Mouse (Mus musculus) hindbrain, embryonic 13.5 days (tissue): ENCODE measurements around the gene Noa1. TPM values are rescaled to one million over a fixed set of nuclear protein-coding genes. Genes with fewer than 3 reads are reported as not detected.

Experiments
- ATAC-seq: fragments of 200-750 bp; cut with Nextera tagmentation; 2 replicates; pipeline ENCODE4 v1.8.0; 2017; ENCODE audit warnings: moderate TSS enrichment; ENCODE audit not compliant: low FRiP score
- H3K27ac ChIP-seq: fragments of 300-500 bp; sonication (generic); 2 replicates; pipeline ENCODE4 v1.5.1; 2015; ENCODE audit warnings: inconsistent platforms, mild to moderate bottlenecking, moderate library complexity
- H3K27me3 ChIP-seq: fragments of 300-500 bp; sonication (generic); 2 replicates; pipeline ENCODE4 v1.6.1; 2015; ENCODE audit warnings: mild to moderate bottlenecking, inconsistent platforms
- H3K36me3 ChIP-seq: fragments of 300-500 bp; sonication (generic); 2 replicates; pipeline ENCODE4 v1.6.1; 2015; ENCODE audit warnings: mild to moderate bottlenecking, inconsistent platforms
- H3K4me1 ChIP-seq: fragments of 300-500 bp; sonication (generic); replicated peaks from 2 replicates; pipeline ENCODE4 v1.6.1; 2015; ENCODE audit warnings: inconsistent platforms
- H3K4me2 ChIP-seq: fragments of 300-500 bp; sonication (generic); 2 replicates; pipeline ENCODE4 v1.6.1; 2015; ENCODE audit warnings: inconsistent platforms, mild to moderate bottlenecking, moderate library complexity
- H3K4me3 ChIP-seq: fragments of 300-500 bp; sonication (generic); 2 replicates; pipeline ENCODE4 v1.5.1; 2015; ENCODE audit warnings: mild to moderate bottlenecking, inconsistent platforms
- H3K9ac ChIP-seq: fragments of 300-500 bp; sonication (generic); 2 replicates; pipeline ENCODE4 v1.6.1; 2015; ENCODE audit warnings: mild to moderate bottlenecking, inconsistent platforms
- H3K9me3 ChIP-seq: fragments of 300-500 bp; sonication (generic); 2 replicates; pipeline ENCODE4 v1.6.1; 2016; ENCODE audit warnings: inconsistent platforms
- WGBS: fragments of 180-500 bp; shearing (Covaris S2); methylation state at CpG from one replicate; pipeline ENCODE4 v1.1.7; 2015; 5-methylcytosine and 5-hydroxymethylcytosine counted together
- polyA plus RNA-seq: library from polyadenylated mRNA; unstranded; fragments of >200 nt; fragmentation: Nextera tagmentation; extraction: Ambion mirVana; gene quantifications from 2 replicates; pipeline ENCODE4 v1.2.1, GENCODE M21; 2015

The Noa1 gene
- polyA plus RNA-seq, 1 experiment from 2014 or later: 32.5 TPM

DNA sequence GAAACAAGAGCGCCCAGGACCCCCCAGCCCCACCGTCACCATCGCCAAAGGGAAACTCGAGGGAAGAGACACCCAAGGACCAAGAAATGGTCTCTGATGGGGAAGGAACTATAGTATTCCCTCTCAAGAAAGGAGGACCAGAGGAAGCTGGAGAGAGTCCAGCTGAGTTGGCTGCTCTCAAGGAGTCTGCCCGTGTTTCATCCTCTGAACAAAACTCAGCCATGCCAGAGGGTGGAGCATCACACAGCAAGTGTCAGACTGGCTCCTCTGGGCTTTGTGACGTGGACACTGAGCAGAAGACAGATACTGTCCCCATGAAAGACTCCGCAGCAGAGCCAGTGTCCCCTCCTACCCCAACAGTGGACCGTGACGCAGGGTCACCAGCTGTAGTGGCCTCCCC is 27.6 kb downstream of the Noa1 start:
- no peak overlapping the region for H3K4me2 ChIP-seq
- H3K4me1 ChIP-seq: no peaks in the 10 kb centered on the region
- ATAC-seq: no peak
- no peaks in the 10 kb centered on the region for H3K27me3 ChIP-seq
- no peaks in the 10 kb centered on the region for H3K9me3 ChIP-seq
- no peak overlapping the region for H3K4me3 ChIP-seq
- no peak overlapping the region; the same call in 1 of the 2 replicates for H3K9ac ChIP-seq
- no peak overlapping the region for H3K27ac ChIP-seq
- peaks cover 38% of the 10 kb centered on the region for H3K36me3 ChIP-seq
- 88% methylated on average over 9 of the region's 9 CpGs for WGBS

DNA sequence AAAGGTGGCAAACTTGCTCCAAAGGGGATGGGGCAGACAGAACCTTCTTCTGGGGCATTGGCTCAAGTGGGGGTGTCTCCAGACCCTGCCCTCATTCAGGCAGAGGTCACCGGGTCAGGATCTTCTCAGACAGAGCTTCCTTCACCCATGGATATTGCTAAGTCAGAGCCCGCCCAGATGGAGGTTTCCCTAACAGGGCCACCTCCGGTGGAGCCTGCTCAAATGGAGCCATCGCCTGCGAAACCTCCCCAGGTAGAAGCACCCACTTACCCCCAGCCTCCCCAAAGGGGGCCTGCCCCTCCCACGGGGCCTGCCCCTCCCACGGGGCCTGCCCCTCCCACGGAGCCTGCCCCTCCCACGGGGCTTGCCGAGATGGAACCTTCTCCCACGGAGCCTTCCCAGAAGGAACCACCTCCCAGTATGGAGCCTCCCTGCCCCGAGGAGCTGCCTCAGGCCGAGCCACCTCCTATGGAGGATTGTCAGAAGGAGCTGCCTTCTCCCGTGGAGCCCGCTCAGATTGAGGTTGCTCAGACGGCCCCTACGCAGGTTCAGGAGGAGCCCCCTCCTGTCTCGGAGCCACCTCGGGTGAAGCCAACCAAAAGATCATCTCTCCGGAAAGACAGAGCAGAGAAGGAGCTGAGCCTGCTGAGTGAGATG is 28.2 kb downstream of the Noa1 start:
- Histone ChIP-seq H3K9me3 (no peaks in the 10 kb centered on the region), H3K9ac (no peak overlapping the region; the same call in 1 of the 2 replicates), H3K27me3 (no peaks in the 10 kb centered on the region), H3K4me1 (no peaks in the 10 kb centered on the region), H3K4me3 (no peak overlapping the region), H3K36me3 (peaks cover 43% of the 10 kb centered on the region), H3K27ac (no peak overlapping the region), H3K4me2 (no peak overlapping the region)
- no peak for ATAC-seq
- WGBS: 80% methylated on average over 20 of the region's 20 CpGs

DNA sequence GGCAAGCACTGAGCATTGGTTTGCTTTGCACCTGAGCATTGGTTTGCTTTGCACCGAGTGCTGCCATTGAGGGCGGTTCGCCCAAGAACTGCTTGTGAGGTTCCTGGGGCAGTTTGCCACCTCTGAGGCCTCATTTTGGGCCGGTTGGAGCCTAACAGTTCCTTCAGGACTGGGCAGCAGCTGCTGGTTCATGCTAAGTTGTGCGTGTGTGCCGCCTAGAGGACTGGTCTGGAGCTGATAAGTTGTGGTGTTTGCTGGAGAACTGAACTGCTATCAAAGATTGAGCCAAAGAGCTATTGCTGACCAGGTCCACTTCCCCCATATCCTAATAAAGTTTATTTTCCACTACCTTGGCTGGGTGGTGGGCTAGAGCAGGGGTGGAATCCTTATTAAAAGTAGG is 32.7 kb downstream of the Noa1 start:
- Histone ChIP-seq H3K4me3 (no peak overlapping the region), H3K36me3 (peaks cover 56% of the 10 kb centered on the region), H3K9ac (no peak overlapping the region), H3K4me1 (no peaks in the 10 kb centered on the region), H3K27ac (no peak overlapping the region), H3K27me3 (no peaks in the 10 kb centered on the region), H3K4me2 (no peak overlapping the region), H3K9me3 (no peaks in the 10 kb centered on the region)
- no peak for ATAC-seq
- 97% methylated on average over 6 of the region's 6 CpGs for WGBS

DNA sequence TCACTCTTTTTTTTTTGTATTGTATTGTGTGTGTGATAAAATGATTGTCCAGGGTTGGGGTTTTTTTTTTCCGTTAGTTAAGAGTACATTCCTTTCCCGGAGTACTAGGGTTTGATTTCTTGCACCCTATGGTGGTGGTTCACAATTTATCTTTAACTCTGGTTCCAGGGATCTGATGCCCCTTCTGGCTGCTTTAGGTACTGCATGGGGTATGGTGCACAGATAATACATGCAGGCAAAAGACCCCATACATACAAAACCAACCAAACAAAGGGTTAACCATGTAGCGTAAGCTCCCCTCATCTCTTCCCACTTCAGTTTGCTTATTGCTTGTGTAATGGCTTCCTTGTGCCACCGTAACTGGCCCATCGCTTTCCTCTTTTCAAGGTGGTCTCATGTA is 33.9 kb downstream of the Noa1 start:
- H3K9ac ChIP-seq: no peak overlapping the region
- H3K4me2 ChIP-seq: no peak overlapping the region
- H3K9me3 ChIP-seq: no peaks in the 10 kb centered on the region
- 93% methylated on average over 5 of the region's 5 CpGs for WGBS
- no peaks in the 10 kb centered on the region for H3K4me1 ChIP-seq
- no peak overlapping the region for H3K4me3 ChIP-seq
- no peak for ATAC-seq
- no peak overlapping the region for H3K27ac ChIP-seq
- H3K36me3 ChIP-seq: peaks cover 44% of the 10 kb centered on the region
- no peaks in the 10 kb centered on the region for H3K27me3 ChIP-seq

DNA sequence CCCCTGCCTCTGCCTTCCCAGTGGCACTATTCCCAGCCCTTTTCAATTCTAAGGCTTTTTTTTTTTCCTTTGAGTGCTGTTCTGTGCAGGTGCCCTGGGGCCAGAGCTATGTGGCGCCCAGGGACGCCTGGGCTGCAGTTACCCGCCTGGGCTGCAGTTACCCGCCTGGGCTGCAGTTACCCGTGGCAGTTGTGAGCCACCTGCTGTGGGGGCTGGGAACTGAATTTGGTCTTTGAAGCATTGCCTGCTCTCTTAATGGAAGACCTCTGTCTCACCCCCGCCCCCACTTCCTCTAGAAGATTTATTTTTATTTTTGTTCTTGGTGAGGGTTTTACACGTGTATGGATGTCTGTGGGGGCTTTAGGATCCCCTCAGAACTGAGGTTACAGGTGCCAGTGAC is 36.7 kb downstream of the Noa1 start:
- 79% methylated on average over 7 of the region's 7 CpGs for WGBS
- no peak for ATAC-seq

DNA sequence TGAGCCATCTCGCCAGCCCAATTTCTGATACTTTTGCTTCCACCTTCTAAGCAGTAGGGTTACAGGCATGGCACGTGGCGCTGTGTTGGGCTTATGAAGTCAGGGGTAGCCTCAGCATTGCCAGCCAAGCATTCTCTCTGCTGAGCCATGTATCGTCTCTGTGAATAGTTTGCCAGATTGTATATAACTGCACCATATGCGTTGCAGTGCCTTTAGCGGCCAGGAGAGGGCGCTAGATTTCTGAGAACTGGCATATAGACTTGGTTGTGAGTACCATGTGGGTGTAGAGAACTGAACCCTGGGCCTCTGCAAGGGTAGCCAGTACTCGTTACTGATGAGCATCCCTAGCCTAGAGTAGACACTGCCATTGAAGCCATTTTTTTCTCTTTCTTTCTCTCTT is 40.5 kb downstream of the Noa1 start:
- H3K9ac ChIP-seq: no peak overlapping the region
- 80% methylated on average over 8 of the region's 8 CpGs for WGBS
- H3K4me2 ChIP-seq: no peak overlapping the region
- H3K36me3 ChIP-seq: peaks cover 30% of the 10 kb centered on the region
- H3K27ac ChIP-seq: no peak overlapping the region
- H3K4me3 ChIP-seq: no peak overlapping the region
- no peaks in the 10 kb centered on the region for H3K27me3 ChIP-seq
- ATAC-seq: no peak
- H3K9me3 ChIP-seq: no peaks in the 10 kb centered on the region
- peaks cover 24% of the 10 kb centered on the region for H3K4me1 ChIP-seq

More for the DNA sequence above, 36.7 kb downstream of the Noa1 start:
- Histone ChIP-seq H3K4me3 (no peak overlapping the region), H3K4me2 (no peak overlapping the region), H3K27me3 (no peaks in the 10 kb centered on the region), H3K9ac (no peak overlapping the region), H3K36me3 (peaks cover 56% of the 10 kb centered on the region), H3K4me1 (0 out of 2 replicates have a peak, but pooled peaks cover 12% of the 10 kb centered on the region), H3K27ac (no peak overlapping the region), H3K9me3 (no peaks in the 10 kb centered on the region)

DNA sequence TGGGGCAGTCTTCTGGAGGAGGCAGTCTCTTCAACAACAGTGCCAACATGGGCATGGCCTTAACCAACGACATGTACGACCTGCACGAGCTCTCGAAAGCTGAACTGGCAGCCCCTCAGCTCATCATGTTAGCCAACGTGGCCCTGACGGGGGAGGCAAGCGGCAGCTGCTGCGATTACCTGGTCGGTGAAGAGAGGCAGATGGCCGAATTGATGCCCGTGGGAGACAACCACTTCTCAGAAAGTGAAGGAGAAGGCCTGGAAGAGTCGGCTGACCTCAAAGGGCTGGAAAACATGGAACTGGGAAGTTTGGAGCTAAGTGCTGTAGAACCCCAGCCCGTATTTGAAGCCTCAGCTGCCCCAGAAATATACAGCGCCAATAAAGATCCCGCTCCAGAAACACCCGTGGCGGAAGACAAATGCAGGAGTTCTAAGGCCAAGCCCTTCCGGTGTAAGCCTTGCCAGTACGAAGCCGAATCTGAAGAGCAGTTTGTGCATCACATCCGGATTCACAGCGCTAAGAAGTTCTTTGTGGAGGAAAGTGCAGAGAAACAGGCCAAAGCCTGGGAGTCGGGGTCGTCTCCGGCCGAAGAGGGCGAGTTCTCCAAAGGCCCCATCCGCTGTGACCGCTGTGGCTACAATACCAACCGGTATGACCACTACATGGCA is 41.8 kb downstream of the Noa1 start:
- no peak overlapping the region for H3K9ac ChIP-seq
- peaks cover 24% of the 10 kb centered on the region for H3K4me1 ChIP-seq
- 94% methylated on average over 30 of the region's 30 CpGs for WGBS
- H3K9me3 ChIP-seq: no peaks in the 10 kb centered on the region
- H3K4me3 ChIP-seq: no peak overlapping the region
- peaks cover 21% of the 10 kb centered on the region for H3K36me3 ChIP-seq
- H3K27ac ChIP-seq: no peak overlapping the region
- no peaks in the 10 kb centered on the region for H3K27me3 ChIP-seq
- H3K4me2 ChIP-seq: peak overlapping the region; percentile 72; the same call in 1 of the 2 replicates
- ATAC-seq: no peak

DNA sequence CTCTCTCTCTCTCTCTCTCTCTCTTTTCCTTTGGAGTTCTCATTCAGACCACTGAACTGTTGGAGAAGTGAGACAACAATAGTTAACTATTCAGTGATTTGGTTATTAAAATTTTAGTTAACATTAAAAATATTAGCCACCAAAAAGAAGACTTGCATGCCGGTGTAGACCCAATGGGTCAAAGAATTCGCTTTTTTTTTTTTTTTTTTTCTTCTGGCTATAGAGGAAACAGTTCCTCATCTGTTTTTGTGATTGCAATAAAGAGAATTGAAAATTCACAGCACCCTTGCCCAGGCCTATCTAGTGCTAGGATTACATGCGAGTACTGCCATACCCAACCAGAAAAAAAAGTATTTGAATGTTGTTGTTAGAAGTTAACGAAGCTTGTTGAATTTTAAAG is 42.4 kb downstream of the Noa1 start:
- Histone ChIP-seq H3K9ac (no peak overlapping the region), H3K4me1 (peaks cover 24% of the 10 kb centered on the region), H3K4me3 (peak overlapping the region; percentile 94), H3K36me3 (peaks cover 16% of the 10 kb centered on the region), H3K27ac (no peak overlapping the region), H3K9me3 (no peaks in the 10 kb centered on the region), H3K27me3 (no peaks in the 10 kb centered on the region), H3K4me2 (peak overlapping the region; percentile 72)
- no peak for ATAC-seq
- 77% methylated on average over 4 of the region's 4 CpGs for WGBS

DNA sequence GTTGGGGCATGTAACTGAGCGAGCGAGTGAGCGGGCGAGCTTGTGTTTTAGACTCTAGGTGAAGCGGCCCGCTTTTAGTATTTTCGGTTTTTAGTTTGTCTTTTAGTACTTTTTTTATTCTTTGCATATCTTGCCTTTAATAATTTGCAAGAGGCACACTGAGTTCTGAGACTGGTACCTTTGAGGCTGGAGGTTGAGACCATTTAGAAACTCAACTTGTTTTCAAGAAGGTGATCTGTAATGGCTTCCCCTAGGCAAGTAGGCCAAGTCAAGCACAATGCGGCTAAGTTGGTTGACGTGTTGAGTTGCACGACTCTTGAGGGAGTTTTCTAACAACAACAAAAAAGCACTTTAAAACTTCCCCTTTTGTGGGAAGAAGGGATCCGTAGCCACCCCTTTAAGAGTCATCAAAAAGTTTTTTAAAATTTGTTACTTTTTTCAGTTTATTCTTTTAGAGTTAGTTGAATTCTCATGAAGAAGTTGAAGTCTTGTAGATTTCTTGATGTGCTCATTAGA is 42.9 kb downstream of the Noa1 start:
- H3K27ac ChIP-seq: peak overlapping the region; percentile 90

DNA sequence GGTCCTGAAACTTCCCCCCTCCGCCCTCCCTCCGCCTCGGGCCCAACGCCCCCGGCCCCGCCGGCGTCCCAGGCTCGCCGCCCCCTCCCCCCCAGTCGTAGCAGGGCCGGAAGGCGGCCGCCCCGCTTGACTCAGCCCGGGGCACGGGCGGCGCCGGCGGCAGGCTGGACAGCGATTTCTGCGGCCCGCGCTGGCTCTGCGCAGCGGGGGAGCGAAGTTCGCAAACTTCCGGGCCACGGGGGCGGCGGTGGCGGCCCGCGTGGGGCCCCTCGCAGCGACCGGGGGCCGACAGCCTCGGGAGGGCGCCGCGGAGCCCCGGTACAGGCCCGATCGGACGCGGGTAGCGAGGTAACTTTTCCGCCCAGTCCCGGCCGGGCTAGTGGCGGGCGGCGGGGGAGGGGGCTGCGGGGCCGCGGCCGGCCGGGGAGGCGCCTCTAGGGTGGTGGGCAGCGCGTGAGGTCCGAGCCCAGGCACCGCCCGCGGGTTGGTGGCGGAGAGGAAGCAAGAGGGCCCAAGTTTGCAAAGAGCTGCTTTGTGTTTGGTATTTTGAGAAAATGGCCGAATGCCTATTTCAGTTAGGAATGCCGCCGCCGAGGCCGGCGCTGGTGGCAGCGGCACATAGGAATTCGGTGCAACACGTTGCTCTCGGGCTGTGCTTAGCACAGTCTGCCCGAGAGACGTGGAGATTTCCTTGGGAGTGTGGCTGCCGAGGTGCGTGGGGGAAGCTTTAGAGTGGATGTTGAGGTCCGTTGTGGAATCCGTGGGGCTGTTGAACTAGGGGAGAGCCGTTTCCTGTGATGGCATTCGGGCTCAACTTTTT is 43.6 kb downstream of the Noa1 start:
- Histone ChIP-seq H3K9me3 (no peaks in the 10 kb centered on the region), H3K9ac (peak overlapping the region; percentile 85), H3K4me3 (peak overlapping the region; percentile 94), H3K4me2 (peak overlapping the region; percentile 72), H3K36me3 (peaks cover 16% of the 10 kb centered on the region), H3K27ac (peak overlapping the region; percentile 90), H3K27me3 (no peaks in the 10 kb centered on the region), H3K4me1 (peaks cover 28% of the 10 kb centered on the region)
- whole genome bisulfite sequencing: 0% methylated on average over 75 of the region's 87 CpGs
- ATAC-seq: peak; percentile 43

More for the DNA sequence above, 42.9 kb downstream of the Noa1 start:
- peak overlapping the region; percentile 72 for H3K4me2 ChIP-seq
- H3K9ac ChIP-seq: peak overlapping the region; percentile 85
- H3K4me1 ChIP-seq: peaks cover 24% of the 10 kb centered on the region
- H3K36me3 ChIP-seq: peaks cover 16% of the 10 kb centered on the region
- 2% methylated on average over 11 of the region's 11 CpGs for WGBS
- H3K27me3 ChIP-seq: no peaks in the 10 kb centered on the region
- H3K4me3 ChIP-seq: peak overlapping the region; percentile 94
- no peak for ATAC-seq
- no peaks in the 10 kb centered on the region for H3K9me3 ChIP-seq

DNA sequence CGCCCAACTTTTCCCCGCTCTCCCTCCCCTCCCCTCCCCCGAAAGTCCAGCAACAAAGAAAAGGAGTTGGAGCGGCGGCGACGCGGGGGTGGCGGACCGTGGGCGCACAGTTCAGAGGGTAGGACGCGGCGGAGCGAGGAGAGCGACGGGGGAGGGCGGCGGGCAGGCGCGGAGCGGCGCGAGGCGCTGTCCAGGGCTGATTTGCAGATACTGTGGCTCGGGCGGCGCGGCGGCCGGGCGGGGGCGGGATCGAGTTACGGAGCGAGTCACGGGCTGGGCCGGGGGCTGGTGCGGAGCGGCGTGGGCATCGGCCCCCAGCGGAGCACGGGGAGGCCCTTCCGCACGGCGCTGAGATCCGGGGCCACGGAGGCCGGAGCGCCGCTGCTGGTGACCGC is 44.2 kb downstream of the Noa1 start:
- peaks cover 16% of the 10 kb centered on the region for H3K36me3 ChIP-seq
- peak; percentile 85 for ATAC-seq
- H3K9ac ChIP-seq: peak overlapping the region; percentile 85
- H3K4me3 ChIP-seq: peak overlapping the region; percentile 94
- H3K27me3 ChIP-seq: no peaks in the 10 kb centered on the region
- H3K4me1 ChIP-seq: peaks cover 28% of the 10 kb centered on the region
- no peaks in the 10 kb centered on the region for H3K9me3 ChIP-seq
- H3K27ac ChIP-seq: peak overlapping the region; percentile 90
- H3K4me2 ChIP-seq: peak overlapping the region; percentile 72
- 2% methylated on average over 42 of the region's 53 CpGs for WGBS

DNA sequence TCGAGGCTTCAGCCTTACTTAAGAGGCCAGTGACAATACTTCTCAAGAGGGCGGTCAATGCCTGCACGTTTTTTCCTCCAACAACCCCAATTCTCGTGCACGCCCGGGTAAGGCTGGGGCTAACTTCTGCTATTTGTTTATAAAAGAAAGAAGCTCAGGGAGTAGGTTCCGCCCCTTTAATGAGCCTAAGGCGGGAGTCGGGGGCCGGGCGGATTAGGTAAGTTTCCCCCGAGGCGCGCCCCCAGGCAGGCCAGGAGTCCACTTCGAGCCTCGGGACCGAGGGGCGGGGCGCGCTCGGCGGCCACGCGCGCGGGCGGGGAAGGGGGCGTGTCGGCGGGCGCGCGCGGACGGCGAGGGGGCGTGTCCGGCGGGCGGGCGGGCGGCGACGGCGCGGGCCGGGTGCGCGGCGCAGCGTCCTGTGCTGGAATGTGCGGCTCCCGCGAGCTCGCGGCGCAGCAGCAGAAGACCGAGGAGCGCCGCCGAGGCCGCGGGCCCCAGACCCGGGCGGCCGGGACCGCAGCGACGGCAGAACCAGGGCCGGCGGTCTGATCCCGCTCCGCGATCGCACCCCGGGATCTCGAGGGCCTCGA is 44.7 kb downstream of the Noa1 start, which contains the start of gene Rest:
Rest (plus strand) TSS at position 411 of the 590 bp plus-strand sequence.
- no peaks in the 10 kb centered on the region for H3K9me3 ChIP-seq
- H3K27ac ChIP-seq: peak within 1 kb of the TSS; percentile 90
- peak; percentile 89 for ATAC-seq
- H3K36me3 ChIP-seq: peaks cover 14% of the 10 kb centered on the region
- H3K27me3 ChIP-seq: no peaks in the 10 kb centered on the region
- H3K9ac ChIP-seq: peak within 1 kb of the TSS; percentile 85
- peak within 1 kb of the TSS; percentile 72 for H3K4me2 ChIP-seq
- H3K4me3 ChIP-seq: peak within 1 kb of the TSS; percentile 94
- peaks cover 28% of the 10 kb centered on the region for H3K4me1 ChIP-seq
- WGBS: under 1% methylated on average over 63 of the region's 78 CpGs
